Mouse (Mus musculus) urinary bladder, adult 2 months (tissue): ENCODE results near the gene Hypm. TPM values are rescaled to one million over a fixed set of nuclear protein-coding genes. Genes with fewer than 3 reads are reported as not detected.

Source experiments
- DNase-seq: peaks from one replicate; pipeline ENCODE4 v3.0.0; 2022; ENCODE audit warnings: low spot score
- polyA plus RNA-seq: library from polyadenylated mRNA; depleted of rRNA; stranded (reverse); fragments of >200 nt; gene quantifications from 2 replicates; pipeline ENCODE4 v1.2.3, GENCODE M21; 2012; rRNA removed

The Hypm gene
- 0.44 TPM in 1 of 2 replicates, not detected in the other for polyA plus RNA-seq

GRCm38 (mm10) chrX:9846628-9847027 is at the start of gene Hypm:
Gene Hypm, plus strand, starts transcription at chrX:9846928.
- no peak for DNase-seq

- DNase-seq, result no peak
Observed at GRCm38 (mm10) chrX:9810101-9810500, 36.6 kb upstream of the Hypm start.

DNA sequence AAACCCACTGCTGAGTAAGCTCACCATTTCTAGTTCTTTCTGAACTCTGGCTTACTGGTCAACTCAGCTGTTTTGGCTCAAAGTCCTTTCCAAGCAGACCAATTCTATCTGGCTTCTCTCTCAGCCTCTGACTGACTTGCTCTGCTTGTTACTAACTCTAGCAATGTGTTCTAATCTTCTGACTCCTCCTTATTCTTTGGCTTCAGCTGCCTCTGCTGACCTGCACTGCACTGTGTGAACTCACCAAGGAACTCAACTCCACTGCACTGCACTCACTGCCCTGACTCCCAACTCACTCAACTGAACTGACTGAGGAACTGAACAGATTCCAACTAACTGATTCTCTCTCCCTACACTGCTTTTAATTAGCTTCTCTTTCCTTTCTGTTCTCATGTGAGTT is 34.3 kb upstream of the Hypm start:
- DNase-seq, result no peak

DNA sequence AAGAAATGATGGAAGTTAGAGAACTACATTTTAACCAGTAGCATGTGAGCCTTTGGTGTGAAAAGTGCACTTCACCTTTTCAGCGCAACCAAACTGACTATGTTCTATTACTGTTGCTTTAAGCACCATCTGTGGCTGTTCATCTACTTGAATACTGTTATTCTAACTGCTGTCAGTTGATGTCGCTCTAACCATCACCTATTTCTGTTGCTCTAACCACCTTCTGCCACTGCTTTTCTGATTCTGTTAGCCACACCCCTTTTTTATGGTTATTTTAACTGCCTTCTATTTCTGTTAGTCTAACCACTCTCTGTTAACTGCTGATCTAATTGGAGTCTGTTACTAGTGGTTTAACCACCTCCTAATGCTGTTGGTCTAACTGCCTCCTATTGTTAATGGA is 11.9 kb upstream of the Hypm start:
- DNase-seq, result no peak

GRCm38 (mm10) chrX:9849403-9849802 is 2.7 kb downstream of the Hypm start, which contains the start of gene H2al3:
Gene H2al3, plus strand, starts transcription at chrX:9849703.
- DNase-seq, result no peak

GRCm38 (mm10) chrX:9861859-9862258 is 15.1 kb downstream of the Hypm start:
- no peak for DNase-seq

DNA sequence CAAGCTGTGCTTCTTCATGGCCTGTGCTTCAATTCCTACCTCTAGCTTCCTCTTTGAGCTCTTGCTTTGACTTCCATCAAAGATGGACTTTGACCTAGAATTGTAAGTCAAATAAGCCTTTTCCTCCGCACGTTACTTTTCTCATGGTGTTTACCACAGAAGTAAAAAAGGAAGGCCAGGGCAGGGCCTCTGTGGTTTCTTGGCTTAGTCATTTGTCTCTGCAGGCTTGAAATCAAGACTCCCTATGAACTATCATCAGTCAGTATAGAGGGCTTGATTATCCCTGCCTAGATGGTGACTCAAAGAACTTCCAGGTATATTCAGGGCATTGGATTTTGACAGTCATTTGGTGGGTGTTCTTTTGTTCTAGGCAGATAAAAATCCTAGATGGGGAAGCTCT is 28.8 kb downstream of the Hypm start:
- no peak for DNase-seq

DNA sequence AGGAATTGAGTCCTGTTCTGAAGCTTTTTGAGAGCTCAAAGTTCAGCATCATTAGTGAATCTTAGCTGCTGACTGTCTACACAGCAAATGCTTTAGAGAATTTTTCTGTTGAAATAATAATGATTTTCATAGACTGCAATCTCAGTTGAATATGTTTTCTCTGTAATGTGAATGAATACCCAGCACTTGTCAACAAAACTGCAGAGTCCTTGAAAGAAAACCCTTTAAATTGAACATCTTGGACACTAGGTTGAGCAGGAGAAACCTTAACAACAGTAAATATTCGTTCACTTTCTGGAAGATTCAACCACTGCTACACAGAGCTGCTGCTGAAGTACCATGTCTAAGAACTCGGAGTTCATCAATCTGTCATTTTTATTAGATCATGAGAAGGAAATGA is 38.6 kb downstream of the Hypm start, which contains the start of gene Sytl5:
Gene Sytl5, plus strand, starts transcription at position 301 of the 400 bp plus-strand sequence.
- no peak for DNase-seq

Other genes with a start within 250 kb of the Hypm start
- 233 and 263 TPM in 2 replicates for gene Dynlt3, start 183.9 kb upstream of the Hypm start, polyA plus RNA-seq
- 0.14 and 0.21 TPM in 2 replicates for gene H2al3, start 2.8 kb downstream of the Hypm start, polyA plus RNA-seq
- 2.8 and 3.9 TPM in 2 replicates for gene Sytl5, start 38.7 kb downstream of the Hypm start, polyA plus RNA-seq